Mouse (Mus musculus) heart, embryonic 11.5 days (tissue): Measurements from ENCODE around the gene Gbgt1. TPM values are rescaled to one million over a fixed set of nuclear protein-coding genes. Genes with fewer than 3 reads are reported as not detected.
"Not testable (repeated sequence)": the region's sequence is repeated elsewhere in the genome, so short reads cannot be mapped to it uniquely, and the experiment has no call there.

Source experiments
- ATAC-seq: fragments of 200-750 bp; cut with Nextera tagmentation; replicated peaks from 2 replicates; pipeline ENCODE4 v1.8.0; 2017; ENCODE audit warnings: moderate library complexity; ENCODE audit not compliant: insufficient number of reproducible peaks, low FRiP score, low TSS enrichment
- H3K27ac ChIP-seq: fragments of 300-500 bp; sonication (generic); 2 replicates; pipeline ENCODE4 v1.5.1; 2014; ENCODE audit warnings: mild to moderate bottlenecking, low read depth, low read length
- H3K27me3 ChIP-seq: fragments of 300-500 bp; sonication (generic); 2 replicates; pipeline ENCODE4 v1.6.1; 2014; ENCODE audit warnings: mild to moderate bottlenecking, low read length, mixed read lengths; ENCODE audit not compliant: control insufficient read depth, insufficient read depth
- H3K36me3 ChIP-seq: fragments of 300-500 bp; sonication (generic); 2 replicates; pipeline ENCODE4 v1.6.1; 2014; ENCODE audit warnings: mild to moderate bottlenecking, low read length, moderate library complexity, mixed read lengths; ENCODE audit not compliant: control insufficient read depth, insufficient read depth
- H3K4me1 ChIP-seq: fragments of 300-500 bp; sonication (generic); 2 replicates; pipeline ENCODE4 v1.6.1; 2014; ENCODE audit warnings: low read length; ENCODE audit not compliant: control insufficient read depth, insufficient read depth
- H3K4me2 ChIP-seq: fragments of 300-500 bp; sonication (generic); 2 replicates; pipeline ENCODE4 v1.6.1; 2014; ENCODE audit warnings: mild to moderate bottlenecking, moderate library complexity
- H3K4me3 ChIP-seq: fragments of 300-500 bp; sonication (generic); 2 replicates; pipeline ENCODE4 v1.5.1; 2014; ENCODE audit warnings: low read depth, low read length
- H3K9ac ChIP-seq: fragments of 300-500 bp; sonication (generic); 2 replicates; pipeline ENCODE4 v1.6.1; 2014; ENCODE audit warnings: mild to moderate bottlenecking, low read depth, low read length, moderate library complexity
- H3K9me3 ChIP-seq: fragments of 300-500 bp; sonication (generic); replicated peaks from 2 replicates; pipeline ENCODE4 v1.6.1; 2016; ENCODE audit warnings: low read length; ENCODE audit not compliant: control insufficient read depth
- WGBS: fragments of 180-500 bp; shearing (Covaris S2); extraction: QIAGEN DNeasy Blood & Tissue Kit; methylation state at CpG from one replicate; pipeline ENCODE4 v1.1.7; 2014; ENCODE audit not compliant: insufficient replicate concordance; 5-methylcytosine and 5-hydroxymethylcytosine counted together
- polyA plus RNA-seq: library from polyadenylated mRNA; unstranded; fragments of >200 nt; fragmentation: Nextera tagmentation; extraction: Ambion mirVana; gene quantifications from 2 replicates; pipeline ENCODE4 v1.2.1, GENCODE M21; 2014

The Gbgt1 gene
- polyA plus RNA-seq, 1 experiment from 2014 or later = 0.27 TPM

DNA sequence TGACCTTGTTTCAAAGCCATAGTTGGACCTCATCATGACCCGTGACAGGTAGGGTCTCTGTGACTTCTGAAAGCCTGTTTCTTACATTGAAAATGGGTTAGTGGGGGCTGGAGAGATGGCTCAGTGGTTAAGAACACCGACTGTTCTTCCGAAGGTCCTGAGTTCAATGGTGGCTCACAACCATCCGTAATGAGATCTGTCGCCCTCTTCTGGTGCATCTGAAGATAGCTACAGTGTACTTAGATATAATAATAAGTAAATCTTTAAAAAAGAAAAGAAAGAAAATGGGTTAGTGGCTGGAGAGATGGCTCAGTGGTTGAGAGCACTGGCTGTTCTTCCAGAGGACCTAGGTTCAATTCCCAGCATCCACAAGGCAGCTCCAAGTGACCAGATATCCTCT is 14.9 kb downstream of the Gbgt1 start:
- WGBS = 48% methylated on average over 5 of the region's 5 CpGs
- H3K9me3 ChIP-seq, ATAC-seq, H3K36me3 ChIP-seq, H3K9ac ChIP-seq, H3K4me2 ChIP-seq, H3K4me3 ChIP-seq, H3K27ac ChIP-seq: not testable (repeated sequence)
- H3K4me1 ChIP-seq = peaks cover 11% of the 10 kb centered on the region; the same call in 1 of the 2 replicates
- peaks cover 14% of the 10 kb centered on the region; the same call in 1 of the 2 replicates for H3K27me3 ChIP-seq

DNA sequence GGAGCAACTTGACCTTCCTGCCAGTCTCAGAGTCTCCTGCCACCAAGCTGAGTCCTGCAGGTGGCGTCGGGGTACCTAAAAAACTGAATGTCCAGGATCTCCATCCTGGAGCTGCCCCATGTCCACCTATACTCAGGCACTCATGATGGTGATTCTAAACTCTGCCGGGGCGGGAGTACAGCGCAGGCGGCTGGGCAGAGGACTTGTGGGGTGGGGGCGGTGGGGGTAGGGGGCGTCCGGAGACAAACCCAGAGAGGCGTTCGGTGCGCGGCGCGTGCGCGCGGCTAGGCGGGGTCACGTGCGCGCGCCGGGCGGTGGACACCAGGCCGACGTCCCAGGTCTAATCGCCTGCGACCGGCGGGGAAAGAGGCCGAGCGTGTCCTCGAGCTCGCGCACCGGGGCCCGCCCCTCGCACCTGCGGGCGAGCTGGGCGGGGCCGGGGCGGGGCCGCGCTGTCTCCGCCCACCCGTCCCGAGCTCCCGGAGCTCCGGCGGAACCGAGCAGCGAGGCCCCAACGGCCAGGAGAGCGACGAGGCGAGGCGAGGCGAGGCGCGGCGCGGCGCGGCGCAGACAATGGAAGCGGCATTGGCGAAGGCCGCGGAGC is 16.2 kb downstream of the Gbgt1 start, which contains the start of gene Ralgds:
Ralgds (plus strand) TSS at position 328 of the 604 bp plus-strand sequence.
- peak; percentile 70 for ATAC-seq
- H3K4me2 ChIP-seq = peak within 1 kb of the TSS; percentile 99
- H3K36me3 ChIP-seq = no peaks in the 10 kb centered on the region
- H3K9me3 ChIP-seq = no peaks in the 10 kb centered on the region
- H3K27ac ChIP-seq = no peak within 1 kb of the TSS
- H3K27me3 ChIP-seq = peaks cover 14% of the 10 kb centered on the region; the same call in 1 of the 2 replicates
- WGBS = under 1% methylated on average over 45 of the region's 71 CpGs
- peak within 1 kb of the TSS; percentile 70 for H3K4me3 ChIP-seq
- peaks cover 14% of the 10 kb centered on the region for H3K4me1 ChIP-seq
- peak within 1 kb of the TSS; percentile 83 for H3K9ac ChIP-seq

DNA sequence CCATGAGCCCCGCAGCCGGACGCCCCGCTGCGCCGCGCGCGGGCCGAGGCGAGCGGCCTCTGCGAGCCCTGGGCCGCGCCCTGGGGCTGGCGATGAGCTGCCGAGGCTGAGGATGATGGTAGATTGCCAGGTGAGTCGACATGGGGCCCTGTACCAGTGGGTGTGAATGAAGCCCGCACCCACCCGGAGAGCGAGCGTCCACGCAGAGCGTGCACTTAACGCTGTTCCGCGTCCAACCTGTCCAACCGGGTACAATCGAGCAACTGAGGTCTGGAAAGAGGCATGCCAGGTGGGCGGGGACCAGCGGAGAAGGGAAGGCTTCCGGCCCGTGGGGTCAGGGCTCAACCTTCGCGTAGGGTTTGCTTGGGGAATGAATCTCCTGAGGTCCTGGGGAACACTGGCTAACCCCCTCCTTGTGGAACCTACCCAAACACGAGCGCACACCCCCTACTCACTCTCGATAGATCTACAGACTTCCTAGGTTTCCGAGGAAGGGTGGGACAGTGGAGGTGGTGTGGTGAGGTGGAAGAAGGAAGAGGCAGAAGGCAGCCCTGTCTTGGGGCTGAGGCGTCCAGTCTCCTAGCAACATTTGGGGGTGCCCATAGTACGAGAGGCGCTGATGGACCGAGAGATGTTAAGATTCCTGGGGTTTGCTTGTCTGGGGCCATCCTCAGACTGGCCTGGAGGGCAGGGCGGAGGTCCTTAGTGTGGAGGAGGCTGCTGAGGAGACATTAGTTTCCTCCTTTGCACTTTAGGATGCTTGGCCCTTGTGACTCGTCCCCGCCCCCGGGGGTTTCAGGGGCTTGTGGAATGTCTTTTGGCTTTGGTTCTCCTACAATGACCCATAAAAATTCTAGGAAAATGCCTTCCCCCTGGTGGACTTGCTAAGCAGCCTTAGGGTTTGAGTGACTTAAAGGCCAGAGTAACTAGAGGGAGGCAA is 17.0 kb downstream of the Gbgt1 start:
- H3K9ac ChIP-seq = peak overlapping the region; percentile 83
- no peak overlapping the region for H3K27ac ChIP-seq
- peak; percentile 8; the same call in 1 of the 2 replicates for ATAC-seq
- 7% methylated on average over 47 of the region's 47 CpGs for WGBS
- no peaks in the 10 kb centered on the region for H3K9me3 ChIP-seq
- H3K4me2 ChIP-seq = peak overlapping the region; percentile 99
- peak overlapping the region; percentile 70 for H3K4me3 ChIP-seq
- H3K27me3 ChIP-seq = peaks cover 14% of the 10 kb centered on the region; the same call in 1 of the 2 replicates
- no peaks in the 10 kb centered on the region for H3K36me3 ChIP-seq
- peaks cover 14% of the 10 kb centered on the region for H3K4me1 ChIP-seq

DNA sequence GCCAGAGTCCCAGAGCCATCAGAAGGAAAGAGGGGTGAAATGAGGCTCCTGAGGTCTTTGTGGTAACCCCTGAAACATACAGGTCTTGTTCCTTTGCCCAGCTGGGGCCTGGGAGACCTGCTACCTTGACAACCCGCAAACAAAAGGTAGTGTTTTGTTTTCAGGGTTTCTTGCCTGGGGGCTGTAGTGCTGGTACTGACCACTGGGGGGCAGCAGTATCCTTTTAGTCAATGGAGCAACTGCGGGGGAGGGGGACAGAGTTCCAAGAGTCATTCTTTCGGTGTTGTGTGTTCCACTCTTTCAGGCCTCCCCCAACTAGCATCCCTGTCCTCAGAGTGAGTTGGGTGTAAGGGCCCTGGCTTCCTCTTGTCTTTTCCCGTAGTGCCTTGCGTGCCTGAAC is 17.8 kb downstream of the Gbgt1 start:
- no peak for ATAC-seq
- 19% methylated on average over 5 of the region's 5 CpGs for WGBS
- peaks cover 14% of the 10 kb centered on the region; the same call in 1 of the 2 replicates for H3K27me3 ChIP-seq
- H3K9ac ChIP-seq = peak overlapping the region; percentile 34; the same call in 1 of the 2 replicates
- H3K27ac ChIP-seq = no peak overlapping the region
- peaks cover 14% of the 10 kb centered on the region for H3K4me1 ChIP-seq
- no peaks in the 10 kb centered on the region for H3K9me3 ChIP-seq
- H3K4me2 ChIP-seq = peak overlapping the region; percentile 99; the same call in 1 of the 2 replicates
- no peak overlapping the region for H3K4me3 ChIP-seq
- no peaks in the 10 kb centered on the region for H3K36me3 ChIP-seq

DNA sequence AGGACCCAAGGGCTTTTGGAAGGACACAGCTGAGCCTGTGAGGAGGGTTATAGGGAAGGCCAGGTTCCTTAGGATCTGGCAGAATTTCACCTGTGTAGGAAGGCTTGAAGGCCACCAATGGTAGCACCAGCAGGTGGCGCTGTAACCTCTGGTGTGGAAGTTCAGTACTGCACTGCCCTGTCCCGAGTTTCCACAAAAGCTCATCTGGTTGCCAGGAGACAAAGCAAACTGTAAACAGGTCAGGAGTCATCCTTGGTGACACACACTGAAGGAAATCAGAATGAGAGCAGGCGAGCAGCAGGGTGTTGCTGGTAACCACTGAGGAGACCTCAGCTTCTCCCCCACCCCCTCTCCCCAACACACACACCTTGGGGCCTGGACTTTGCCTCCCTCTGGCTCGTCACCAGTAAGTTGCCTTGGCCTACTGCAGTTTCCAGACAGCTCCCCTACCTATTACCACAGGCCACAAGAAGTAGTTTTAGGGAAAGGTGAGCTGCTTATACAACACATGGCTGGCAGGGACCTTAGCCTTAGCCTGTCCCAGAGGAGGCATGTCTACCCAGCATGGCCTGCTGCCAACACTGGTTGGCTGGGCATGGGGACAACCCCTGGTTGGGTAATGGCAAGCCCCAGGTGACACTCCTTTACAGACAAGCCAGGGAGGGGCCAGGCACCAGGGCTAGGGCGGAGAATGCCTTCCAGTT is 20.7 kb downstream of the Gbgt1 start:
- H3K9me3 ChIP-seq = no peaks in the 10 kb centered on the region
- H3K36me3 ChIP-seq = no peaks in the 10 kb centered on the region
- no peak overlapping the region for H3K4me2 ChIP-seq
- H3K4me1 ChIP-seq = peaks cover 14% of the 10 kb centered on the region
- H3K9ac ChIP-seq = no peak overlapping the region
- 32% methylated on average over 5 of the region's 5 CpGs for WGBS
- H3K27me3 ChIP-seq = peaks cover 8% of the 10 kb centered on the region; the same call in 1 of the 2 replicates
- ATAC-seq = no peak
- H3K27ac ChIP-seq = no peak overlapping the region
- H3K4me3 ChIP-seq = no peak overlapping the region

DNA sequence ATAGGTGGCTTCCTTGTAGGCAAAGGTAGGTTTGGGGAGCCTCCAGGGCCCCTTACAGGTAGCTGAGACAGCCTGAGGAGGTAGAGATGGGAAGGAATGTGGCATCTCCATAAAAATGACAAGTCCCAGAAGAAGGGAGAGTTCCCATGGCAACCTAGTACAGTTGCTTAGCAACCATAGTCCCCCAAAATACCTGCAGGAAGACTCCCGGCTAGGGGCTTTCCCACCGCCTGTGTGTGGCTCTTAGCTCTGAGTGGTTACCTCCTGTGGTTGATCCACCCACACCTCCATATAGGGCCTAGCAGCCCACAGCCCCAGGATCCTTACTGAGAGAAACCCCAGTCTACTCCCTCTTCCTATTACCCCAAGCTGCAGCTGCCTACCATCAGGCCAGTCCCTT is 21.5 kb downstream of the Gbgt1 start:
- no peak overlapping the region for H3K27ac ChIP-seq
- H3K9me3 ChIP-seq = no peaks in the 10 kb centered on the region
- no peak for ATAC-seq
- H3K9ac ChIP-seq = no peak overlapping the region
- H3K27me3 ChIP-seq = peaks cover 2% of the 10 kb centered on the region; the same call in 1 of the 2 replicates
- 76% methylated on average over 2 of the region's 2 CpGs for WGBS
- H3K4me1 ChIP-seq = peaks cover 14% of the 10 kb centered on the region
- H3K4me2 ChIP-seq = no peak overlapping the region
- H3K36me3 ChIP-seq = no peaks in the 10 kb centered on the region
- no peak overlapping the region for H3K4me3 ChIP-seq

DNA sequence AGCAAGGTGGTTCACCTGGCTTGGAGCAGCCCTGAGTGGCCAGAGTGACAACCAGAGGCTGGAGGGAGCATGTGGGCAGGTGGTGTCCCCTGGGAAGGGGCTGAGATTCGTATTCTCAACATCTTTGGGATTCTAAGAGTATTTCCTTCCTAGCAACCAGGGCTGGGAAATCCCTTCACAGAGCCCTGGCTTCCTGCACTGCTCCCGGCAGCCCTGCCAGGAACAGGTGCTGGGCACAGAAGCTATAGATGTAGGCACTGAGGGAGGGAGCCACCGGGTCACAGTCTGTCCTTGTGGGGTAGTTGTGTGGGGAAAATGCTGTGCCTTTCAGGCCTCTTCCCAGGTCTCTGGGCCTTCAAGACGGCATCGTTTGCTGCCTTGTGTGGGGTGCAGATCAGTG is 23.9 kb downstream of the Gbgt1 start:
- no peak for ATAC-seq
- Histone ChIP-seq H3K27ac (no peak overlapping the region), H3K36me3 (no peaks in the 10 kb centered on the region), H3K9me3 (no peaks in the 10 kb centered on the region), H3K4me3 (no peak overlapping the region), H3K9ac (no peak overlapping the region), H3K27me3 (no peaks in the 10 kb centered on the region), H3K4me2 (no peak overlapping the region), H3K4me1 (peaks cover 19% of the 10 kb centered on the region)
- WGBS = 73% methylated on average over 5 of the region's 5 CpGs

DNA sequence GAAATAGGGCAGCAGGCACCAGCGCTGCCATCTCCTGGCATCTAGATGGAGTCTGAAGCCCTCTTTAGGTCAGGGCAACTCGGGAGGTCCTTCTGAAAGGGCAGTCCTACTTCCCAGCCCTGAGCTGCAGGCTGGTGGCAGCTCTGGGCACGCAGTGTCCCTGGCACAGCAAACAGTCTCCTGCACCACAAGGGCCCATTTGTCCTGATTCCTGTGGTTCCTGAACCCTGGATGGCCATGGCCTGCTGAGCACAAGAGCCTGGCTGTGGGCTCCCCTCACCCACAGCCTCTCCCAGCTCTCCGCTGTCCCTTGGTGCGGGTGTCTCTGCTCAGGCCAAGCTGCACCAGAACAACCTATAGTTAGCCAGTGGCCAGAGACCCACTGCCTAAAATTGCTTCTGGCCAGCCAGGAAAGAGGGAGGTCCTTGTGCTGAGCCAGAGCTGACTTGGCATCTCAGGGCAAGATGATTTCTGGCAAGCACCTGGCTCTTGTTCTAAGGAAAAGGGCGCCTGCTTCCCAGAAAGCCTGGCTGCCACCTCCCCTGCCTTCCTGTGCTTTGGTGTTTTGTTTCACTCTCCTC is 25.0 kb downstream of the Gbgt1 start:
- Histone ChIP-seq H3K4me3 (no peak overlapping the region), H3K36me3 (no peaks in the 10 kb centered on the region), H3K9me3 (no peaks in the 10 kb centered on the region), H3K4me2 (no peak overlapping the region), H3K4me1 (peaks cover 30% of the 10 kb centered on the region), H3K27ac (no peak overlapping the region), H3K27me3 (no peaks in the 10 kb centered on the region), H3K9ac (no peak overlapping the region)
- no peak for ATAC-seq
- WGBS = 74% methylated on average over 6 of the region's 6 CpGs
